Mouse (Mus musculus) liver, embryonic 16.5 days (tissue): ENCODE data around the gene Ppp1r1b. TPM values are rescaled to one million over a fixed set of nuclear protein-coding genes. Genes with fewer than 3 reads are reported as not detected.

Source experiments
- ATAC-seq: fragments of 200-750 bp; cut with Nextera tagmentation; 2 replicates; pipeline ENCODE4 v1.8.0; 2017; ENCODE audit warnings: low read depth, mild to moderate bottlenecking, moderate number of reproducible peaks, moderate library complexity
- H3K27ac ChIP-seq: fragments of 300-500 bp; sonication (generic); 2 replicates; pipeline ENCODE4 v1.5.1; 2014; ENCODE audit warnings: mild to moderate bottlenecking, low read length
- H3K27me3 ChIP-seq: fragments of 300-500 bp; sonication (generic); 2 replicates; pipeline ENCODE4 v1.6.1; 2014; ENCODE audit warnings: low read depth, low read length, mixed read lengths; ENCODE audit not compliant: control insufficient read depth, insufficient read depth
- H3K36me3 ChIP-seq: fragments of 300-500 bp; sonication (generic); 2 replicates; pipeline ENCODE4 v1.6.1; 2014; ENCODE audit warnings: mild to moderate bottlenecking; ENCODE audit not compliant: control insufficient read depth, insufficient read depth
- H3K4me1 ChIP-seq: fragments of 300-500 bp; sonication (generic); 2 replicates; pipeline ENCODE4 v1.6.1; 2014; ENCODE audit warnings: low read depth, low read length, mixed read lengths; ENCODE audit not compliant: control insufficient read depth
- H3K4me2 ChIP-seq: fragments of 300-500 bp; sonication (generic); 2 replicates; pipeline ENCODE4 v1.6.1; 2014; ENCODE audit warnings: low read depth, low read length, mixed read lengths
- H3K4me3 ChIP-seq: fragments of 300-500 bp; sonication (generic); 2 replicates; pipeline ENCODE4 v1.5.1; 2014; ENCODE audit warnings: low read depth, mild to moderate bottlenecking, low read length
- H3K9ac ChIP-seq: fragments of 300-500 bp; sonication (generic); 2 replicates; pipeline ENCODE4 v1.6.1; 2014; ENCODE audit warnings: low read depth, low read length
- H3K9me3 ChIP-seq: fragments of 300-500 bp; sonication (generic); replicated peaks from 2 replicates; pipeline ENCODE4 v1.6.1; 2016; ENCODE audit warnings: low read length; ENCODE audit not compliant: control insufficient read depth
- WGBS: fragments of 180-500 bp; shearing (Covaris S2); extraction: QIAGEN DNeasy Blood & Tissue Kit; methylation state at CpG from one replicate; pipeline ENCODE4 v1.1.7; 2014; ENCODE audit not compliant: insufficient replicate concordance; 5-methylcytosine and 5-hydroxymethylcytosine counted together
- polyA plus RNA-seq: library from polyadenylated mRNA; unstranded; fragments of >200 nt; fragmentation: Nextera tagmentation; extraction: Ambion mirVana; gene quantifications from 2 replicates; pipeline ENCODE4 v1.2.1, GENCODE M21; 2015

The Ppp1r1b gene
- polyA plus RNA-seq, 1 experiment from 2014 or later: 1.9 TPM

DNA sequence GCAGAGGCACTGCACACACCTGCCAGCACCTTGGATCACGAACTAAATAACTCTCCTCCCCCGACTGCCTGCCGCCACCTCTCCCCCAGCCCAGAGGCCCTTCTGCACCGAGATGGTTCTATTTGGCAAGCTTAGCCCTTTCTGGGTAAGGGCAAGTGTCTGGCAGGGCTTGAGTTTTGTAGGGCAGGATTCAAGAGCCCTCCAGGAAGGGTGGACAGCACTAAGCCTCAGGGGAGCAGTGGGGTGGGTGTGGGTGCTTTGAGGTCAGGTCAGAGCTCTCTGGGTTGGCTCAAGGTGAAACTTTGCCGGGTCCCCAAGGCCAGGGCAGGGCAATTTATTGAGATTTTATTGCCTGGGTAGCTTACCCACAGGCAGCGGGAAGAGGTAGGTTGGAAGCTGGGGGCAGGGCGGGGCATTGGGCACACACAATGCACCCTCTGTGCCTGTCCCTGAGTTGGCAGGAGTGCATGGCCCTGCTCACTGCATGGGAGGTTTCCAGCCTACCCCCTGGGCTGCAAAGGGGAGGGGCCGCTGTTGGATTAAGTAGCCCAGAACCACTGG lies 5.5 kb downstream of the Ppp1r1b start:
- H3K4me1 ChIP-seq: peaks cover 18% of the 10 kb centered on the region
- no peaks in the 10 kb centered on the region for H3K9me3 ChIP-seq
- H3K27me3 ChIP-seq: peaks cover 37% of the 10 kb centered on the region
- no peaks in the 10 kb centered on the region for H3K36me3 ChIP-seq
- 43% methylated on average over 8 of the region's 8 CpGs for WGBS
- ATAC-seq: no peak
- no peak overlapping the region for H3K27ac ChIP-seq
- H3K9ac ChIP-seq: no peak overlapping the region
- H3K4me2 ChIP-seq: no peak overlapping the region
- H3K4me3 ChIP-seq: no peak overlapping the region

- Histone ChIP-seq H3K27me3 (peaks cover 30% of the 10 kb centered on the region), H3K9me3 (no peaks in the 10 kb centered on the region), H3K4me3 (no peak overlapping the region), H3K27ac (no peak overlapping the region), H3K36me3 (no peaks in the 10 kb centered on the region), H3K9ac (no peak overlapping the region), H3K4me2 (no peak overlapping the region), H3K4me1 (peaks cover 25% of the 10 kb centered on the region)
- WGBS: 61% methylated on average over 14 of the region's 14 CpGs
- ATAC-seq: no peak
Observed at GRCm38 (mm10) chr11:98354445-98354844, 6.2 kb downstream of the Ppp1r1b start.

DNA sequence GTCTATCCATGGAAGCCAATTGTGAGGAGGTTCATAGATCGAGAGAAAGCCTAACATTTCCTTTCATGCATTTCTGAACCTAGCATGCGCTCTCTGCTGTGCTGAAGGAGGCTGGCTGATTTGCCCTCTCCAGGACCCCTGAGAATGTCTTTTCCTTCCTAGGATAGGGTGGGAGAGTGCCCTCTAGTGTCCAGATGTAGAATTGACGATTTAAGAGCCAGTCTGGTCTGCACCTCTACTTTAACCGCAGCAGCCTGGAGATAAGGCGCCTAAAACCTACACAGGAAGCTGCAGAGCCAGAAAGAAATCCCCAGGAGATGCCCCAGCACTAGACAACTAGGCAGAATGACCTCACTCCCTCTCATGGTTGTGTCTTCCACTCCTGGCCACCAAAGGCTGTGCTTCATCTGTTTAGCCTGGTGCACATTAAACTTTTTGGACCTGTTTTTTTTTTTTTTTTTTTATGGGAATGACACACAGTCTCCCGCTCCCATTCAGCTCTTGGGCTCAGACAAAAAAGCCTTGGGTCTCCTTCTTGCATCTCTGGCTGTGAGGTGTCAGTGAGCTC lies 7.6 kb downstream of the Ppp1r1b start:
- no peak for ATAC-seq
- no peak overlapping the region for H3K4me3 ChIP-seq
- peaks cover 31% of the 10 kb centered on the region for H3K4me1 ChIP-seq
- peaks cover 17% of the 10 kb centered on the region for H3K27me3 ChIP-seq
- no peaks in the 10 kb centered on the region for H3K9me3 ChIP-seq
- H3K36me3 ChIP-seq: no peaks in the 10 kb centered on the region
- no peak overlapping the region for H3K27ac ChIP-seq
- no peak overlapping the region for H3K4me2 ChIP-seq
- H3K9ac ChIP-seq: no peak overlapping the region
- 4% methylated on average over 6 of the region's 6 CpGs for WGBS

DNA sequence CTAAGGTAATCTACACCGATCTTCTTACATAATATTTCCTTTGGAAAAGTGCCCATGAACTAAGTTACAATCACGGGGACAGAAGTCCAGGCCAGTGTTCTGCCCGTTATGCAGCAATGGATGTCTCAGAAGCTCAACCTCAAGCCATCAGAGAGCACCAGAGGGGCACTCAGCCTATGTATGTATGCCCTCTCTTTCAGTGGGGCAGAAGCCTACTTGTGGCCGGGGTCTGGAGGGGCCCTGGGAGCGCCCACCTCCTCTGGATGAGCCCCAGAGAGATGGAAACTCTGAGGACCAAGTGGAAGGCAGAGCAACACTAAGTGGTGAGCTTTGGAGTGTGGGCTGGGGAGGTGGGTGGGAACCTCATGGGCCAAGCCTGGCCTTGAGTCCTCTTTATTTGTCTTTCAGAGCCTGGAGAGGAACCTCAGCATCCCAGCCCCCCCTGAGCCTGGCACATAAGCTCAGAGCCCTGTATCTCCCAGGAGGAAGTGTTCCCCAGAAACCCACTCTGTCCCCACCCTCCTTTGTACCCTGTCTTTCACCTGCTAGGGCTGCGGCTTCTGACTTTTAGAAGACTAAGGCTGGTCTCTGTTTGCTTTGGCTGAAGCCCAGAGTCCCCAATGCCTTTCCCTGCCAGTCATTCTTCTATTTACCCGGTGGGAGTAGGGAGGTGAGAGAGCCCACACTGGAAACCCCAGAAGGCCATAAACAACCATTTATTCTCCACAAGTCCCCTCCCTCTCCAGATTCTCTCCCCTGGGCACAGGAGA lies 8.6 kb downstream of the Ppp1r1b start:
- WGBS: 54% methylated on average over 7 of the region's 7 CpGs
- Histone ChIP-seq H3K4me1 (peaks cover 34% of the 10 kb centered on the region), H3K27ac (peak overlapping the region; percentile 32), H3K27me3 (peaks cover 7% of the 10 kb centered on the region), H3K9ac (no peak overlapping the region; the same call in 1 of the 2 replicates), H3K36me3 (no peaks in the 10 kb centered on the region), H3K4me2 (peak overlapping the region; percentile 72; the same call in 1 of the 2 replicates), H3K9me3 (no peaks in the 10 kb centered on the region), H3K4me3 (no peak overlapping the region)
- no peak for ATAC-seq

DNA sequence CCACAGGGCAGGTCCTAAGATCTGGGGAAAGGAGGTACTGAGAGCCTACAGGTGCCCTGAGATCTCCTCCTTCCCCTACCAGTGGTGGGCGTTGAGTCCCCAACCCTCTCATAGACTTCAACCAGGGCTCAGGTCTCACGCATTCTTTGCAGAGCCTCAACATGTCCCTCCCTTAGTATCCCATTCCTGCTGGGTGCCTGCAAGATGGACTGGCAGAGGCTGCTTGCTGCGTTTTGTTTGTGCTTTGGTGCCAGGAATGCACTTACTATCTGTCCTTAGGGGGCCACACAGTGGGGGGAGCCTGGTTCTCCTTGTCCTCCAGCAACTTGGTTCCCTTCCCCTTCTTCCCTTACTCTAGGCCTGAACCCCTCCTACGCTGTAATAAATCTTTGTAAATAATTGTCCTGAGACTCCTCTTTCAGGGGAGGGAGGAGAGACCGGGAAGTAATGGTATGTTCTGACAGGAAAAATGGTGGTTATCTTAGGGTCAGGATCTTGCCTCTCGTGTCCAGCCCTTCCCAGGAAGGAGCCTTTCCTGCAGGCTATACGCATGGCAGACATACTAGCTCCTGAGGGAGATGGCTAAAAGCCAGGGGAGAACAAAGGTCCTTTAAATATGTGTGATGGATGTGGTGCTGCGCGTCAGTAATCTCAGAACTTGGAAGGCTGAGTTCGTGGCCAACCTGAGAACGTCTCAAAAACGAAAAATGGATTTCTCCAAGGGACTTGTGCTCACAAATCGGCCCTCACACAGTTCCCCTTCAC lies 9.4 kb downstream of the Ppp1r1b start:
- H3K4me3 ChIP-seq: peak overlapping the region; percentile 81
- WGBS: 16% methylated on average over 13 of the region's 13 CpGs
- H3K27me3 ChIP-seq: peaks cover 4% of the 10 kb centered on the region; the same call in 1 of the 2 replicates
- no peaks in the 10 kb centered on the region for H3K36me3 ChIP-seq
- peak overlapping the region; percentile 32 for H3K27ac ChIP-seq
- peak overlapping the region; percentile 72 for H3K4me2 ChIP-seq
- H3K4me1 ChIP-seq: peaks cover 34% of the 10 kb centered on the region
- H3K9ac ChIP-seq: peak overlapping the region; percentile 59
- no peaks in the 10 kb centered on the region for H3K9me3 ChIP-seq
- no peak; the same call in 1 of the 2 replicates for ATAC-seq

DNA sequence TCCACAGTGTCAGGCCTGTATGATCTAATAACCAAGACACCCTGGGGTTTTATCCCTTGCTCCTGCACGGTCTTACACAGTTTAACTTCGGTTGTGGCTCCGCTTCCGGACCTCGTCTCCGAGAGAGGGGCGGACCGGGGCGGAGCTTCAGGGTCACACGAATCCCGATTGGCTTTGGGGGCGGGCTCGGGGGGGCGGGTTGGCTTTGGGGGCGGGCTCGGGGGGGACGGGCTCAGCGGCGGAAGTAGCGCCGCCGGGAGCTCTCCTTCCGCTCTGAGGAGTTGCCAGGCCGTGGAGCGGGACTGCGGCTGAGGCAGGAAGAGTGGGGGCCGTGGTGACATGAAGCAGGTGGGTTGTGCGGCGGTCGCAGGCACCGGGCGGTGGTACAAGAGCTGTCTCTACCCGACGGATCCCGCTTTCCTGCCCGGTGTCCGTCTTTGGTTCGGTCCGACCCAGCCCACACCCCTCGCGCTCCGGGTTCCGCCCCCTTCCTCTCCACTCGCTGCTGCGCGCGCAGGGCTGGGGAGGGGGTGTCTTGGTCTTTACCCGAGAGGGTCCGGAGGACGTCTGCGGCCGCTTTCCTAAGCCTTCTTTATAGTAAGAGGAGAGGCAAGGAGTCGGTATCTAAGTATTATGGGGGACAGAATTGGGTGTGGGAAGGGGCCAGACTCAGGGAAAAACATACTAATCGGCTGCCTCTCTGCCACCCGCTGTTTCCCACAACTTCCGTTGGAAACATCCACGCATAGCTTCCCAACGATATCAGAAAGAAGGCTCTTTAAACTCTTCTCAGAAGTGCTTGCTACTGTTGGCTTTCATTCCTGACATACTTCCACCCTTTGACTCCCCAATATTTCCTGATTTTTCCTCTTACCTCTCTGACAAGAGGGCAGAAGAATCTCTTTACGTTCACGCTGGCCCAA lies 10.2 kb downstream of the Ppp1r1b start, which contains the start of gene Stard3:
Gene Stard3, plus strand, starts transcription at position 208 of the 923 bp plus-strand sequence.
- Histone ChIP-seq H3K27me3 (peaks cover 4% of the 10 kb centered on the region; the same call in 1 of the 2 replicates), H3K9me3 (no peaks in the 10 kb centered on the region), H3K27ac (peak within 1 kb of the TSS; percentile 69), H3K9ac (peak within 1 kb of the TSS; percentile 79), H3K36me3 (no peaks in the 10 kb centered on the region), H3K4me3 (peak within 1 kb of the TSS; percentile 81), H3K4me2 (peak within 1 kb of the TSS; percentile 72), H3K4me1 (peaks cover 34% of the 10 kb centered on the region)
- peak; percentile 88 for ATAC-seq
- WGBS: under 1% methylated on average over 58 of the region's 60 CpGs

DNA sequence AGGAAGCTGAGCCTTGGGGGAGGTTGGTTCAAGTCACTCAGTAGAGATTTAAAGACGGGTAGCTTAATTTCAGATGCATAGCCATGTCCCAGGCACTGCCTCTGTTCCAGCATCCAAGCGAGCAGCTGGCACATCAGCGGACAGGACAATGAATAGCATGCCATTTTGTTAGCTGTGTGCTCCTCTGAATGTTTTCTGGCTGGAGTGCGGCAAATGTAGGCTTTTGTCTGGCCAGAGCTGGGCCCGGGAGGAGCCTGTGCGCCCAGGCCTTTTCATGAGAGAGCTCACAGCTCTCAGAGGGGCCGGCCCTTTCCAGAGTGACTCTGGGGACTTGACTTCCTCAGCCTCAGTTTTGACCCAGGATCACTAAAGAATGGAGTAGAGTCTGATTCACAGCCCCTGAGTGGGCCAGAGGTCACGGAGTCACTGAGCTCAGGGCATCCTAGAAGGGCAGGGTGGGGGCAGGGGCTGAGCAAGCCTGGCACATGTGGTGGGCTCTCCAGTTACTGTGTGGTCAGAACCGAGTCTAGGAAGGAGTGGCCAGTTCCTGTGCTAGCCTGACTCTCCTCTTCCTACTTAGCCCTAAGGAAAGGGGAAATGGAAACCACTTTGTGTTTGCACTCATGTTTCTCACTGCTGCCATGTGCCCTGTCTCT lies 12.8 kb downstream of the Ppp1r1b start:
- Histone ChIP-seq H3K27ac (peak overlapping the region; percentile 36), H3K9ac (no peak overlapping the region), H3K4me2 (no peak overlapping the region), H3K9me3 (no peaks in the 10 kb centered on the region), H3K27me3 (no peaks in the 10 kb centered on the region), H3K4me1 (peaks cover 37% of the 10 kb centered on the region), H3K36me3 (no peaks in the 10 kb centered on the region), H3K4me3 (no peak overlapping the region)
- ATAC-seq: no peak
- 51% methylated on average over 9 of the region's 9 CpGs for WGBS

GRCm38 (mm10) chr11:98363817-98364216 lies 15.6 kb downstream of the Ppp1r1b start:
- no peak overlapping the region for H3K9ac ChIP-seq
- H3K9me3 ChIP-seq: no peaks in the 10 kb centered on the region
- WGBS: 66% methylated on average over 5 of the region's 5 CpGs
- no peak overlapping the region for H3K27ac ChIP-seq
- peaks cover 22% of the 10 kb centered on the region for H3K4me1 ChIP-seq
- no peaks in the 10 kb centered on the region for H3K27me3 ChIP-seq
- no peak overlapping the region for H3K4me2 ChIP-seq
- ATAC-seq: no peak
- no peak overlapping the region for H3K4me3 ChIP-seq
- no peaks in the 10 kb centered on the region for H3K36me3 ChIP-seq
